Mouse (Mus musculus) thymus, postnatal 14 days (tissue): Measurements from ENCODE around the gene Ms4a6c.
"Not testable (repeated sequence)": the region's sequence is repeated elsewhere in the genome, so short reads cannot be mapped to it uniquely, and the experiment has no call there.

Source experiments
- DNase-seq: peaks from one replicate; pipeline ENCODE4 v3.0.0; 2021

Ms4a6c gene

DNA sequence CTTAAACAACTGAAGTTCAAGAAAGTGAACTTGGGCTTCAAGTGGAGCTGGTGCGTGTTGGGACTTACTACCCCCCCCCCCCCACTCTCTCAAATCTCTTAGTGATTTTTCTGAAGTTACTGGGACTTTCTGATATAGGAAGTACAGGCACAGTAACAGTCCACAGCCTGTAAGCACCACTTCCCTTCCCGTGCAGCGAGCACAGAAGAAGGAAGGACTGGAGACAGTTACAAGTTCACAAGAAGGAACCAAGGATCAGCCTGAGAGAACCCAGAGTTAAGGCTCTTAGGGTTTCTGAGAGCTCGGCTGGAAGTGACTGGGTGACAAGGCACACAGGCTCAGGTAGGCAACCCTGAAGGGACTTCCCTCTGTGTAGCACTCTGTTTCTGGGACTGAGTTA lies at the start of gene Ms4a6c:
Gene Ms4a6c, plus strand, starts transcription at position 152 of the 400 bp plus-strand sequence.
- DNase-seq: not testable (repeated sequence)

DNA sequence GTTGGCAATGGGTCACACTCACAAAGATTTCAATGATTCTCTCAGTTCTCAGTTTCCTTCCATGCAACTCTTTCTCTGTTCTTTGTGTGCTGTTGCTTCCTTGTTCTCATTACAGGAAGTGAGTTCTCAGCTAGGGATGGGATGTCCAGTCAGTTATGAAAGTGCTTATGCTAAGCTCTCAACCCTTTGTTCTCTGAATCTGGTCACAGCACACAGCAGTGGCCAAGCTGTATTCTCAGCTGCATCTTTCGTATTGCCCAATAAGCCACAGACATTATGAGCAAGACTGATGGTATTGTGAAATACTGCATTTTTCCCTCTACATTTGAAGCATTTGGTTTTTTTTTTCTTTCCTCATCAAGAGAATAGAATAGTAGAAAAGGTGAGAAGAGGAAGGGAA lies 38.0 kb upstream of the Ms4a6c start:
- DNase-seq: not testable (repeated sequence)

DNA sequence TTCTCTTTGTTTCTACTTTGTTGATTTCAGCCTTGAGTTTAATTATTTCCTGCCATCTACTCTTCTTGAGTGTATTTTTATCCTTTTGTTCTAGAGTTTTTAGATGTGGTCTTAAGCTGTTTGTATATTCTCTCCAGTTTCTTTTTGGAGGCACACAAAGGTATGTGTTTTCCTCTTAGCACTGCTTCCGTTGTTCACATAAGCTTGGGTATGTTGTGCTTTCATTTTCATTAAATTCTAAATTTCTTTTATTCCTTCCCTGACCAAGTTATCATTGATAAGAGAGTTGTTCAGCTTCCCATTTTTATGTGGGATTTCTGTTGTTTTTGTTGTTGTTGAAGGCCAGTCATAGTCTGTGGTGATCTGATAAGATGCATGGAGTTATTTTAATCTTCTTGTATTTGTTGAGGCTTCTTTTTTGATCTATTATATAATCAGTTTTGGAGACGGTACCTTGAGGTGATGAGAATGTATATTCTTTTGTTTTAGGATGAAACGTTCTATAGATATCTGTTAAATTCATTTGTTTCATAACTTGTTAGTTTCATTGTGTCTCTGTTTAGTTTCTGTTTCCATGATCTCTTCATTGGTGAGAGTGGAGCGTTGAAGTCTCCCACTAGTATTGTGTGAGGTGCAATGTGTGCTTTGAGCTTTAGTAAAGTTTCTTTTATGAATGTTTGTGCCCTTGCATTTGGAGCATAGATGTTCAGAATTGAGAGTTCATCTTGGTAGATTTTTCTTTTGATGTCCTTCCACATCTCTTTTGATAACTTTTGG lies 33.9 kb upstream of the Ms4a6c start:
- DNase-seq: no peak

DNA sequence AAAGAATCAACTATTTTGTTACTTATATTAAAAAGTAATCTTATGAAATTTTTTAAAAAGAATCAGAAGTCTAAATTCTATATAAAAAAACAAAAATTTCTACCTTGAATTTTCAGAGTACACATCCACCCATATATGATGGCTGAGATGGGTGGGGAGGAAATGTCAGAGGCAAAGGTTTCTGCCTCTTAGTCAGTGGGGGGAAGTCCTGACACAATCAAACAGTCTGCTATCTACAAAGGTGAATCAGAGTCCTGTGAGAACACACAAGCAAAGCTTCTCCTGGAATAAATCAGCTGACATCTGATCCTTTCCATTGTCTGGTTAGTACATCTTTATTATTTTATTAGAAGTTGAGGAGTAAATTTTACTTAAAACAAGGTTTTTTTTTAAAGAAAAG lies 25.8 kb upstream of the Ms4a6c start, which contains the start of gene Ms4a4b:
Gene Ms4a4b, plus strand, starts transcription at position 216 of the 400 bp plus-strand sequence.
- peak; percentile 28 for DNase-seq

DNA sequence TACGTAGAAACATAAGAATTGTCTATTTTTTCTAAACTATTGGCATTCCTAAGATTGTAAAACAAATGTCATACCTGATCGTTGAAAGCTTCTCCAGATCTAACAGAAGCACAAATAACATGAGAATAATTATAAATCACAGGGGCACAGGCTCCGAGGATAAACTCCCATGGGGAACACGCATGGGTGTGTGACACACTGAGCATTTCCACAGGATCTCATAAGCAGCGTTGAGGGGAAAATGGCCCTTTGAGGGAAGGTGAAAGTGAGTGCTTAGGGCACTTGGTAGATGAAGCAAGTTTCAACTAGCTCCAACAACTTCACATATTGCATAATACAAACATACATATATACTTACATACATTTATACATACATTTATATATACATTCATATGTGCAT lies 25.2 kb upstream of the Ms4a6c start:
- no peak for DNase-seq

DNA sequence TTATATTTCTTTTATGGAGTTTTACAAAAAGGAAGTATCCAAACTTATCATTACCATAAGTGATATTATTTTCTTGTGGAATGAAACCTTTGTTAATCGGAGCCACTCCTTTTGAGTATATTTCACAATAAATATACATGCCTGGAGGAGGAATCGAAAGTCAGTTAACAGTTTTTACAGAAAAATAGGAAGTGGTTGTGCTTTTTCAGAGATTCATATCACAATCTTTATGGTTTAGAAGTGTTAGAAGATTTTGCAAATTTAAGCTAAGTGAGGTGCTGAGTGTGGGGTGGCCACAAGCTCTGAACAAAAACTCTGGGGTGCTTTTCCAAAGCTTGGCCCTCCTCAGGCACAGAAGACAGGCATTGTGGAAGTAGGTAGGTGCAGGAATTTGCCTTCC lies 21.9 kb upstream of the Ms4a6c start:
- DNase-seq: no peak

DNA sequence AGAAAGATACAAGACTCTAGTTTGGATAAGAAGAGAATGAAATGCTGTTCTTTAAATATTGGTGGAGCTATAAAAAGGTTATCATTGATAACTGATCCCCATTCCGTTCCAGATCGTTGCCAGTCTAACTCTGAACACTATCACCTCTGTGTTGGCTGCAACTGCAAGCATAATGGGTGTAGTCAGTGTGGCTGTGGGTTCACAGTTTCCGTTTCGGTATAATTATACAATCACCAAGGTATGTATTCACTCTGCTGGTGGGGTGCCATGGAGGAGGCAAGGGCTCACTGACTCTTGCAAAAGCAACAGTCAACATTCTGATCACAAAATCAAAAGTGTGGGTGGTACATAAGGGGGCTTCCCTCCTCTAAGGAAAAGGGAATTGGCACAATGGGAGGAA lies 10.1 kb upstream of the Ms4a6c start:
- not testable (repeated sequence) for DNase-seq

DNA sequence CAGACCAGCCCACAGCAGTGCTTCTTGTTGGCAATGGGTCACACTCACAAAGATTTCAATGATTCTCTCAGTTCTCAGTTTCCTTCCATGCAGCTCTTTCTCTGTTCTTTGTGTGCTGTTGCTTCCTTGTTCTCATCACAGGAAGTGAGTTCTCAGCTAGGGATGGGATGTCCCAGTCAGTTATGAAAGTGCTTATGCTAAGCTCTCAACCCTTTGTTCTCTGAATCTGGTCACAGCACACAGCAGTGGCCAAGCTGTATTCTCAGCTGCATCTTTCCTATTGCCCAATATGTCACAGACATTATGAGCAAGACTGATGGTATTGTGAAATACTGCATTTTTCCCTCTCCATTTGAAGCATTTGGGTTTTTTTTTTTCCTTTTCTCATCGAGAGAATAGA lies 4.4 kb upstream of the Ms4a6c start:
- DNase-seq: not testable (repeated sequence)

DNA sequence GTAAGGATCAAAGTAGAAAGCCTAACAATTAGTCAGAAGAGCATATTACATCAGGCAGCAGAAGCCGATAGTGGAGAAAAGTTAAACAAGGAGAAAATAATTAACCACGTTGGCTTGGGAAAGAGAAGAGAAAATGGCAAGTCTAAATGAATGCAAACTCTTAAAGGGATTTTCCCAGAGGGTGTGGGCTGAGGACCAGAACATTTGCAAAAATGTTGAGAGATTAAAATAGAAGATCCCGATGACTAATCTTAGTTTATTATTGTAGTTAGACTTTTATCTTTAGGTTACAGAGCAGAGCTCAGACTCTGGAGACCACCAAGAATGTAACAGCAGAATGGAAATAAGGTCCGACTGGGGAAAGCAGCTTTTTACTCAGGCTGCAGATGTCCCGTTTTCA lies 2.7 kb upstream of the Ms4a6c start:
- DNase-seq: no peak

DNA sequence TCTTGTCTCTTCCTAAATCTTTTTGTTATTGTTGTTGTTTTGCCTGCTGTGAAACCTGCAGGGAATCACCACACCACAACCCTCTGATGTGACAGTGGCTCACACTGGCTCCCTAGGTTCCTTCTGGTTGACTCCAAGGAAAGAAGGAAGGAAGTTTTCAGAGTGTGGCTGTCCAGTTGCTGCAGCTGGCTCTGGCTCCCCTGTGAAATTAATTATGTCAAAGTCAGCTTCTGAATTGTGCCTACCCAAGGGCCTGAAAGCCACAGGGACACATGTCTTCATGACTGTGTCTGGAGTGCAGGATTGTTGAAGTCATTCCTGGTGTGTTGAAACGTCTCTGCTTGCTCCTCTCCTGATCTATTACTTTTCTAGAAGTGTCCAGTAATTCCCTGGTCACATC lies 805 bp upstream of the Ms4a6c start:
- not testable (repeated sequence) for DNase-seq

DNA sequence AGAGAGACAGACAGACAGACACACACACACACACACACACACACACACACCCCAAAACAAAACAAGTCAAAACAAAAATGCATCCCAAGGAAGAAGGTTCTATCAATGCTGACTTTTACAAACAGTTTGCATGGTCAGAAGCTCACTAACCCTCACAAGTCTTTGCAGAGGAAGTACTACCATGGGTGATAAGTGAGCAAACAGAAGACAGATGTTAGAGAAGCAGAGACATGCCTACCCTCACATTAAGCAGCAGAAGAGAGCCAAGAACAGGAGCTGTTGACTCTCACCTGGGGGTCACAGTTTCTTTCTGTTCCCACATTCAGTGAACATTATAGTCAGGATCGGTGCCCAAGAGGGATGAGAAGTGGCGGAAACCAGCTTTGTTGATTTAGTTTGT lies 10.5 kb downstream of the Ms4a6c start:
- no peak for DNase-seq

DNA sequence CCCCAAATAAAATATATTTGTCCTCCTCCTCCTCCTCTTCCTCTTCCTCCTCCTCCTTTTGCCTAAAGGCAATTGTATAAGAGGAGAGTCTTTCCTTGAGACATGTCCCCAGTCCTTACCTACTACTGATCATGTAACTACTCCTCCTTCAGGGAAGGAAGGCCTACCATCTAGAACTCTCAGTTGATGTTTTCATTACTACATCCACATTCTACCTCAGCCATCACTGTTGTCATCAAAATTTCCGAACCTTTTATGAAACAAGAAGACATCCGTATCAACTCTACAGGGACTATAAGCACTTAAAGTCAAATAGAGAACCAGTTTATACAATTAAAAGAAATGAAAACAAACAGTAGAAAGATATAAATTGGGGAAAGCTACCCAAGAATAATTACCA lies 13.5 kb downstream of the Ms4a6c start:
- no peak for DNase-seq

DNA sequence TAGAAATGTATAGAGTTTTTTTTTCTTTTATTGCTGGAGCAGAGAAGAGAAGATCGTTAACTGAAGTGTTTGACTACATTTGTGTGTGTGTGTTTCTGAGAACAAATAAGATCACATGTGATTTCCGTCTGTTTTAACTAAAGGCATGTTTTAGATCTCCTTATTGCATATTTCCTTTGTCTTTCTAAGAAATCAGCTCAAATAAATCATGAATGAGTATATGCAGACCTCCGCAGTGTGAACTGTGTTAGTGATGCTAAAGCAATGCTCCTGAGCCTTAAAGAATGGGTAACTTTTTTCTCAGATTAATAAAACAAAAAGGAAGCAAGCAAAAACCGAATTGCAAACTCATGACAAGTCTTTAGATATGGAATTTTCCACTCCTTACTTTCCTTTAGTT lies 14.8 kb downstream of the Ms4a6c start:
- no peak for DNase-seq

DNA sequence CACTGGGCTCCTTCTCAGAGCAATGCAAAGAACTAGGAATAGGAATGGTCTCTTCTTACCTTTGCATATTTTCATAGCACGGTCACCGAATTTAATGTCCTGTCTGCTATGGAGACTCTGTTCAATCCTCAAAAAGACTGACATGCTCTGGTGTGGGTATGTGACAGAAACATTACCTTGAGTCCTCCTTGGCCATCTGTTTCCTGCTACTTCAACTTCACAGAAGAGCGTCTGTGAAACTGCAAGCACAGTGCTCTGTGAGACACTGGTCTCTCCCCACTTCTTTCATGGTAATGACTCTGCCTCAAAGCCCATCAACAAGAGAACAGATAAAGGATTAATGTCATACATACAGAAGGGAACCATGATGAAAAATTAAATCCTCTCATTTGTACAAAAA lies 15.2 kb downstream of the Ms4a6c start:
- DNase-seq: peak; percentile 25

DNA sequence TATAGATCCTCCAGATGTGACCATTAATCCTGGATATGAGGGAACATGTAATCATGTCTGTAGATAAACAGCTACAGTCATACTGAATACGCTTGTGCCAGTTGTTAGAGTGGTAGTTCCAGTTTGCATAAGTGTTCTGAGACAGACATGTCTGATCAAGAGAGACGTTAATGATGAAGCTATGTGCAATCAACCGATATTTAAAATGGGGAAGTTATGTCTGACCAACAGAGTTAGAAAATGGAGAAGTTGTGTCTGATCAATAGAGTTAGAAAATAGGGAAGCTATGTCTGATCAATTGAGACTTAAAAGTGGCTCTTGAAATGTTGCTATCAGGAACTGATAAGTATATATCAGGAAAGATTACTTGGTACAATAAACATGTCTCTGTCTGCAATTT lies 16.1 kb downstream of the Ms4a6c start:
- DNase-seq: no peak

DNA sequence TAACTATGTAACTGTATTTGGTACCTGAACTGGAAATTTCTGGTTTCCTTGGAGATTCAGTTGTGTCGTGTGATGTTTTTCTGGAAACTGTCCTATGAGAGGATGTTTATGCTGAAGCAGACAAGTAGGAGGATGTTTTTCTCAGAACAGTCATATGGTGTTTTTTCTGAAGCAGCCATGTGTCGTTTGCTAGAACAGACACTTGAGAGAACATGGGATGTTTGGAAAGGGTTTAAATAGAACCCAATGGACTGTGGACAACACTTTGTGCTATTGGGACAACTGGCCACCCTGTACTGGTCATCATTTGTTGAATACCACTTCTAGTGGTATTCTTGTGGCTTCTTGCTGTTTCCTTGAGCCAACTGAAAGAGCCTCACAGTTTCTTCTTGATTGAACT lies 16.6 kb downstream of the Ms4a6c start, which contains the start of gene Gm8369:
Gene Gm8369, plus strand, starts transcription at position 193 of the 400 bp plus-strand sequence.
- no peak for DNase-seq

DNA sequence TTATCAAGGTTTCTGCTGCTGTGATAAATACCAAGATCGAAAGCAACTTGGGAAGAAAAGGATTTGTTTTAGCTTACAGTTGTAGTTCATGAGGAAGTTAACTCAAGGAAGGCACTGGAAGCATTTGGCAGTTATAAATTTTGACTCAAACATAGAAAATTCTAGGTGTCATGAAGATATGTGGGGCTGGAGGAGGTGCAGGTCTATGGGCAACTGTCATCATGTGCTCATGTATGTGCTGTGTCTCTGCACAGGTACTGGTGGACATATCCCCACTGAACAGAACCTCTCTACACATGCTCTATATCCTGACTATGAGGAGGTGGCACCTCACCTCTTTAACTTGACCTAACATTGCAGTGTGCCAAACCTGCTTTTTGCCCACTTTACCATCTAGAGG lies 17.4 kb downstream of the Ms4a6c start:
- no peak for DNase-seq

DNA sequence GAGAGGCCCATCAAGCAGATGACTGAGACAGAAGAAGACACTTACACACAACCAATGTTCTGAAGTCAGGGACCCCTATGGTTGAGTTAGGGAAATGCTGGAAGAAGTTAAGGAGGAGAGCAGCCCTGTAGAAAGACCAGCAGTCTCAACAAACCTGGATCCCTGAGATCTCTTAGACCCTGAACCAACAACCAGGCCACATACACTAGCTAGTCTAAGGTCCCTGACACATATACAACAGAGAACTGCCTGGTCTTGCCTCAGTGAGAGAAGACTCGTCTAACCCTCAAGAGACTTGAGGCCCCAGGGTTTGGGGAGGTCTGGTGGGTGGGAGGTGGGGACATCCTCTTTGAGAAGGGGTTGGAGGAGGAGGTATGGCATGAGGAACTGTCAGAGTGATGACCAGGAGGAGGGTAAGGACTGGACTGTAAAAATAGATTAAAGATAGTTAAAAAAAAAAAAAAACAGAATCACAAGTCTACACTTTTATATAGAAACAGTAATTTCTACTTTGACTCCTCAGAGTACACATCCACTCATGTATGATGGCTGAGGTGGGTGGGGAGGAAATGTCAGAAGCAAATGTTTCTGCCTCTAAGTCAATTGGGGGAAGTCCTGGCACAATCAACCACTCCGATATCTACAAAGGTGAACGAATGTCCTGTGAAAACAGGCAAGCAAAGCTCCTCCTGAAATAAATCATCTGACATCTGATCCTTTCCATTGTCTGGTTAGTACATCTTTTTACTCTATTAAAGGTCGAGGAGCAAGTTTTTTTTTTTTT lies 22.4 kb downstream of the Ms4a6c start:
- DNase-seq: no peak

DNA sequence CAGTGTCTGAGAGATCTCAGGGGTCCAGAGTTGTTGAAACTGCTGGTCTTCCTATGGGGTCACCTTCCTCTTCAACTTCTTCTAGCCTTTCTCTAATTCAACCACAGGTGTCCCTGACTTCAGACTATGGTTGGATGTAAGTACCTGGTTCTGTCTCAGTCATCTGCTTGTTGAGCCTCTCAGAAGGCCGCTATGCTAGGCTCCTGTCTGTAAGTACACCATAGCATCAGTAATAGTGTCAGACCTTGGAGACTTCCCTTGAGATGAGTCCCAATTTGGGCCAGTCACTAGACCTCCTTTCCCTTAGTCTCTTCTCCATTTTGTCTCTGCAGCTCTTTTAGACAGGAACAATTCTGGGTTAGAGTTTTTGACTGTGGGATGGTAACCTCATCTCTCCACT lies 23.5 kb downstream of the Ms4a6c start:
- no peak for DNase-seq

DNA sequence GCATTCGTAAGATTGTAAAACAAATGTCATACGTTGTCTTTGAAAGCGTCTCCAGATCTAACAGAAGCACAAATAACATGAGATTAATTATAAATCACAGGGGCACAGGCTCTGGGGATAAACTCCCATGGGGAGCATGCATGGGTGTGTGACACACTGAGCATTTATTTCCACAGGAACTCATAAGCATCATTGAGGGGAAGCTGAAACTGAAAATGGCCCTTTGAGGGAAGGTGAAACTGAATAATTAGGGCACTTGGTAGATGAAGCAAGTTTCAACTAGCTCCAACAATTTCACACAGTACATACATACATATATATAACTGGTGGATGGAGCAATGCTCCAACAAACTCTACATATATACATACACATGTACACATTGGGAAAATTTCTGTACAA lies 25.4 kb downstream of the Ms4a6c start:
- no peak for DNase-seq

DNA sequence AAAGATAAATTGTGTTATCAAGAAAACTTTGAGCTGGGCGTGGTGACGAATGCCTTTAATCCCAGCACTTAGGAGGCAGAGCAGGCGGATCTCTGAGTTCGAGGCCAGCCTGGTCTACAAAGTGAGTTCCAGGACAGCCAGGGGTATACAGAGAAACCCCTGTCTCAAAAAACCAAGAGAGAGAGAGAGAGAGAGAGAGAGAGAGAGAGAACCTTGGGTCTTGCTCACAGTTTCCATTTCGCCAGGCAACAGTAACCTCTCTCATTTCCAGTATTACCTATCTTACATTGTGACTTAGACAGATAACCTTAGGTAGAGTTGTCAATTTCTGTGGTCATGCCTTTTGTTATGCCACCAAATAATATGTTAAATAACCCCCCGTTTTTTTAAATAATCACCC lies 27.2 kb downstream of the Ms4a6c start:
- no peak for DNase-seq

DNA sequence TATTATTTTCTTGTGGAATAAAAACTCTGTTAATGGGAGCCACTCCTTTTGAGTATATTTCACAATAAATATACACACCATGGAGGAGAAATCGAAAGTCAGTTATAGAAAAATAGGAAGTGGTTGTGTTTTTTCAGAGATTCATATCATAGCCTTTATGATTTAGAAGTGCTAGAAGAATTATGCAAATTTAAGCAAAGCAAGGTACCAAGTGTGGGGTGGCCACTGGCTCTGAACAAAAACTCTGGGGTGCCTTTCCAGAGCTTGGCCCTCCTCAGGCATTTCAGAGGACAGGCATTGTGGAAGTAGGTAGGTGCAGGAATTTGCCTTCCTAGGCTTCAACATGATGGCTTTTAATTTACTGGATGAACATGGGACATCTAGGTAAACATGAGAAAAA lies 28.1 kb downstream of the Ms4a6c start:
- DNase-seq: not testable (repeated sequence)

DNA sequence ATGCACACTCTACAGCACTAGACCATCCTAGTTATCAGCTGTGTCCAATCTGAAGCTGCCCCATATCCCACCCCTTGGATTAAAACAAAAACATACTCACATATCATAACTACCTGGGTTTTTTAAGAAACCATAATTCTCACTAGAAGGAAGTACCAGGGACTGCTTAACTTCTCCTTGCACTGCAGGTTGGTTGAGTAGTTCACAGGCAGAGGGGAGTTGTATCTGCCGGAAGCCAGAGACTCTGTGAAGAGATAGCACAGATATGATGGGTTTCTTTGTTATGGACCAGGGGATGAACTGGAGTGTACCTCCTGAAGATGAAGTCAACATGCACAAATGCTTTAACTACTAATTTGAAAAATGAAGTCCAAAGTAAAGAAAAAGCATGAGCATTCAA lies 31.6 kb downstream of the Ms4a6c start:
- no peak for DNase-seq

DNA sequence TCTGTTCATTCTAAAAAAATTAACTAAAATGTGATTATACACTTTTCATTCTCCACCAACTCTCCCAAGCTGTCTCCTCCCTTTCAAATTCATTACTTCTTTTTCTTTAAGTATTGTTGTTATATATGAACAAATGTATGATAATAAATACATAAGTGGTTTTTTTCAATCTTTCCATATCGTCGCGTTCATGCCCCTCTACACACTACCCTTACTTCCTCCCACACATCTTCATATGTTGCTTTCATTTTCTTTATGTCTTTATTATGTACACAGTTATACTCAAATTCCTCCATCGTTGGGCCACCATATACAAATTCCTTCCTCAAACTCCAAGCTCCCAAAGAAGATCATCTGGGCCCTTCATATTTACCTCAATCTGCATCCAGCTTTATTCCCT lies 32.2 kb downstream of the Ms4a6c start:
- DNase-seq: no peak
